Mouse (Mus musculus) megakaryocyte, adult 5-6 weeks (primary cell): ENCODE data around the gene Cd52. TPM values are rescaled to one million over a fixed set of nuclear protein-coding genes. Genes with fewer than 3 reads are reported as not detected.
"Not testable (repeated sequence)": the region's sequence is repeated elsewhere in the genome, so short reads cannot be mapped to it uniquely, and the experiment has no call there.

ENCODE experiments used
- ATAC-seq: 2 replicates; pipeline ENCODE4 v1.8.0; 2016; ENCODE audit warnings: mild to moderate bottlenecking, inconsistent platforms; ENCODE audit not compliant: poor library complexity, severe bottlenecking
- total RNA-seq, 2 experiments: library from RNA; stranded (forward) in 1 of 2; stranded (reverse) in 1 of 2; fragments of 153-499, 151-499 nt in 1 of 2; fragments of 221-1000, 200-1000 nt in 1 of 2; gene quantifications; 2 replicates each; pipeline versions ENCODE4 v1.2.3 to v1.2.4; 2015 to 2017

Gene Cd52
- total RNA-seq (2015) (2,426 and 2,524 TPM in 2 replicates), total RNA-seq (2017) (3,236 and 3,524 TPM in 2 replicates)

DNA sequence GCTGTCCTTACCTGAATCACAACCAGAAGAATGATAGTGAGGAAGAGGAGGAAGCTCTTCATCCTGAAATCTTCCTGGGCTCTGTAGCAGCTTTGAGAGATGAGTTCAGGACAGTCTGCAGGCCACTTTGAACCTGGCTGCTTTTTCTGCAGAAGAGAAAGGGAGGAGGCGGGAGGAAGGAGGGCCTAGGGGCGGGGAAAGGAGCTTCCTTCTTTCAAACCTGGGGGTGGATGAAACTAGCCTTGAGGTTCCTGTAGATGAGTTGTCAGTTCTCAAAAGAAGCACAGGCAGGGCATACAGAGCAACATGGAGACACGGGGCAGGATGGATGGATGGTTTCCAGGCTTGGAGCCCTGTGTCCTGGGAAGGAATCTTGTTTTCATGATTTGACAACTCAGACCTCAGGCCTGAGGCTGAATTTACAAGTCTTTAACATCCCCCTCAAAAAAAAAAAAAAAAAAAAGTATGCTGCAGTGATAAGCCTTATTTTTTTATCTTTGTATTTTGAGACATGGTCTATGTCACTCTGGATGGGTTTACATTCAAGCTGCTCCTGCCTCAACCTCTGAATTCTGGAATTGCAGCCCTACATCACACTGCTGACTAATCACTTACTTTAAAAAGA is at the start of gene Cd52:
TSS of gene Cd52 (minus strand) at position 160 of the 625 bp plus-strand sequence.
- peak; percentile 53 for ATAC-seq

DNA sequence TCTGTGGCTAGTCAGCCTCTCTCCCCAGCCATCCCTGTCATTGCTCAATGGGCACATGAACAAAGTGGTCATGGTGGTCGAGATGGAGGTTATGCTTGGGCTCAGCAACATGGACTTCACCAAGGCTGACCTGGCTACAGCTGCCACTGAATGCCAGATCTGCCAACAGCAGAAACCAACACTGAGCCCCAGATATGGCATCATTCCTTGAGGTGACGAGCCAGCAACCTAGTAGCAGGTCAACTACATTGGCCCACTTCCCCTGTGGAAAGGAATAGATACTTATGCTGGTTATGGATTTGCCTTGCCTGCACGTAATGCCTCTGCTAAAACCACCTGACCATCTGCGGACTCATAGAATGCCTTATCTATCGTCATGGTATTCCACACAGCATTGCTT is 49.4 kb upstream of the Cd52 start:
- not testable (repeated sequence) for ATAC-seq

DNA sequence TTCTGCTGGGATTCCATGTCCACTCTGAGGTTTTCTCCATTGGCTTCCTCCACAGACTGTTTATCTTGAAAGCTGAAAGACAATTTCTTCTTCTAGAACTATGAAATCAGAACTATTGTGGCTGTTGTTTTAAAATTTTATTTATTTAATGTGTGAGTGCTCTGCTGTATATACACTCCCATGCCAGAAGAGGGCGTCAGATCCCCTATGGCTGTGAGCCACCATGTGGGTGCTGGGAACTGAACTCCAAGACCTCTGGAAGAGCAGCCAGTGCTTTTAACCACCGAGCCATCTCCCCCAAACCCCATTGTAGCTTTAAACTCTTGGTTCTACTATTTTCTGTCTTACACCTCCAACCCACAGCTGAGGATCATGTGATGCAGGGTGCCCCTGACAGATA is 44.0 kb upstream of the Cd52 start:
- no peak for ATAC-seq

DNA sequence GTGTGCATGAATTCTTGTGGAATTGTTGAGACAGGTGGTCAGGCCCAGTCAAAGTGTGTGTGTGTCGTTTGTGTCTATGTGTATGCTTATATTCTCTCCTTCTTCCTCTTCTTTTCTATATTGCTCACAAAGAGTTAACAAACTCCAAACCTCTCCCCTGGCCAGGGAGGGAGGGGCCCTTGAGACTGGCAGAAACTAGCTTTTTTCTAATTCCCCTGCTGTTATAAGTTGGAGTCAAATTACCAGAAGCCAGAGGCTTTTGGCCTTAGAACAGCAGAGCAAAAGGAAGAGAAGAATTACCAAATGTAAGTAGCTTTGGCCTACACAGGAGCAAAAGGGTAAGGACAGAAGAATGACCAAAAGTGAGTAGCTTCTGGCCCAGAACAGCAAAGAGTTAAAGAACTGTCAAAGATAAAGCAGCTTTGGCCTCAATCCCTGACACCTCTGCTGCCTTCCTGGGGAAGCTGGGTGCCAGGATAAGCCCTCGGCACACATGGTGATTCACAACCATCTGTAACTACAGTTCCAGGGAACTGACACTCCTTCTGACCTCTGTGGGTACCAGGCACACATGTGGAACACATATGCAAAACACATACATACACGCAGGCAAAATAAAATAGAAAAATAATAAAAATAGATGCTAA is 41.5 kb upstream of the Cd52 start:
- no peak for ATAC-seq

DNA sequence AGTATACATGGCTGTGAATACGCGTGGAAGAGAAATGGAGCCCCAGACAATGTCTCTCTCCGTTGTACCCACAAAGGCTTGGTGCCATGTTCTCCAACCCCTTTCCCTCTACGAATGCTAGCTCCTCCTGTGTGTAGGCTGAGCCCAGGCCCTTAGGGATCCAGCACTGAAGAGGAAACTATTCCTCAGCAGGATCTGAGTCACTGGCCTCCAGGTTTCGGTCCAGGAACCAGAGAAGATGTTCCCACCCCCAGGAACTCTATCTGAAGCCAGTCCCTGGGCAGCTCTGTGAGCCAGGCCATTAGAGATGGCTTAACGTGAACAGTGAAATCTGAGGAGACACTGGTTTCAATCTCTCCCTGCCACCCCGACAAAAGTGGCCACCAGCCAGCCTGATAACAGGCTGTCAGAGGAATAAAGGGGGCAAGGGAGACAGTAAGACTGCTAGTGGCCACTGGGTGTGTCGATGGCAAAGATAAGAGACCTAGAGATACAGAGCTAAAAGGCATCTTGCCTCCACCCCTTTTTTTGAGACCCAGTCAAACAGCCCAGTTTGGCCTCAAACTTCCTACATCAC is 37.7 kb upstream of the Cd52 start:
- ATAC-seq = no peak

DNA sequence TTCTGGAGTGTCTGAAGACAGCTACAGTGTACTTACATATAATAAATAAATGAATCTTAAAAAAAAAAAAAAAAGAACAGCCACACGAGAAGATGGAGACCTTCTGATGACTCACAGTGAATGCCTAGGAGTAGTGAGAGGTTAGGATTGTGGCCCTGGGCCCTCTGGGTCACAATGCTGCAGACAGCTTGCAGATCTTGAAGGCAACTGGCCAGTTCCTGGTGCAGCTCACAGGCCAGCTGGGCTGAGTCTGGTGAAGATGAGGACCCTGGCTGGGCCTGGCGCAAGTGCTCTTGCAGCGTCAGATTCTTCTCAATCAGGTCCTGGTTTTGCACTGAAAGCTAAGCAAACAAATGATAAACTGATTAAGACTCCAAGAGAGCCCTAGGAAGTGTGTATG is 37.2 kb upstream of the Cd52 start:
- no peak for ATAC-seq

DNA sequence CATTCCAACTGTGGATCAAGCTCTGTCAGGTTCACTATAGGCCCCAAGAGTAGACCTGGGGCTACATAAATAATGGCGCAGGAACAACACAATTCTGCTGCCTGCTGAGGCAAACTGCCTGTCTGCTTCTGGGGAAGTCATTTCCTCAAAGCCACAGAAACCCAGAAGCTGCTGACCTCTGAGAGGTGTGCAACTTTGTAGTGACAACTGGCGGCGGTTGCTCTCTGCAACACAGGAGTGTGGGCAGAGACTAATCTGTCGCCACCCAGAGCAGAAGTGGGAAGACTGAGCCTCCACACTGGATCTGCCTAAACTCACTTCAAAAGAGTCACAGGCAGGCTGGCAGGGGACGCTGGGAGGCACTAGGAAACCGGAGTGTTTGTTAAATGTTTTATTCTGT is 34.6 kb upstream of the Cd52 start:
- peak; percentile 58 for ATAC-seq

DNA sequence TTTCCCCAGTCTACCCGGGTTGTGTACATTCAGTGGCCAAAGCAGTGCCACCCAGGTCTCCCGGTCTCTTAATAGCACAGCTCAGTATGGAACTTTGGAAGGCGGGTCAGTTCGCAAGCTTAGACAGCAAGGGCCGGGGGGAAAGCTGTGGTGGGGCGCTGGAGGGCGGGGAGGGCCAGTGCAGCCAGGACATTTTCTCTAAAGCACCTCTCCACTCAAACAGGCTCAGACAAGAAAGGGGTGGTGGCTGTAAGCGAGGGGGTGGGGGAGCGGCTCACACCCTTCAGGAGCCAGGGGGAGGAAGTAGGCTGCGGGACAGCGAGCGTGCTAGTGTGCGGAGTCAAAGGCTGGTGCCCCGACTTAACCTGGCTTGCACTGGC is 34.1 kb upstream of the Cd52 start:
- peak; percentile 52 for ATAC-seq

DNA sequence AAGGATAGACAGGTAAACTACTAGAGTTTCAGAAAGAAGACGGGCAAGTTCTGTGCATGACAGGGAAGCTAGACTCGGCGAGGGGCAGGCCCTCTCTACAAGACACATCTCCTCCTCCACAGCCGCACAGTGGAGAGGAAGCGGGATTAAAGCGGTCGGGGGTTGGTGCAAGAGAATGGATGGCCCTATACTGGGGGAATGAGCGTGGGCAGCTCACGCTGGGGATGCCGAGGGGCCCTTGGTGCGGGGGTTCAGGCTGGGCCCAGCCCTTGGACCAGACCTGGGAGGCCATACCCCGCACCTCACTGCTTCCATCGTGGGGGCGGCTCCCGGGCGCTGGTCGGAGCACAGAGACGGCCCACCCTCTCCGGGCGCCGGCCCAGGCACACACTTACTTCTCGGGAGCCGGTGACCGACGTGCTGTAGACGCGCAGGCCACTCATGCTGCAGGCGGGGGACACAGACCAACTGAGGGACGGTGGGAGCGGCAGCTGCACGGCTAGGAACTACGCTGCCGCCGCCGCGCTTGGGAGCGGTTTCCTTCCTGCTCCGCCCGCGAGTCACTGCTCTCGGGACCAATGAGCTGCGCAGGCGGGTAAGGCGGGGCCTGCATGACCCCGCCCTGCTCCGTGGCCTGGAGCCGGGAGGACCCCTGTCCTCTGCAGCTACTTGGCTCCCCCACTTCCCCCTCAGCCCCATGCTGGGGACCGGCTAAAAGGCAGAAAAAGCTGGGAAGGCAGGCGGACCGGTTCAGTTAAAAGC is 33.5 kb upstream of the Cd52 start, which contains the start of gene Sh3bgrl3:
TSS of gene Sh3bgrl3 (minus strand) at position 569 of the 762 bp plus-strand sequence.
- ATAC-seq = peak; percentile 76

DNA sequence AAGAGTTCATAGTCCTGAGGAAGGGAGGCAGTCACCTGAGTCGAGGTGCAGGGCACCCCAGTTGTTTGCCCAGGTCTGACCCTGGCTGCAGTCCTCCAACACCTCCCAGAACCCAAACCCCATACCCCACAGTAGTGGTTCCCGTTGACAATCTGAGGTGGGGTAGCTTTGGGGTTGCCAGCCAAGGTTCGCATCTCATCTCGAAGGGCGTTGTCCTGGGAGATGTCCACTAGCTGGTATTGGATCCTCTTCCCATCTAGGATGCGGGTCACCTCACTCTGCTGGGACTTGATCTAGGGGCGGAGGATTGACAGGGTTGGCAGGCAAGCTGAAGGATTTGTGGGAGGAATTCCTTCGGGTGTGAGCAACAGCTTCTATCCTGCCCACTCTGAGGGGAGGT is 32.9 kb upstream of the Cd52 start:
- no peak for ATAC-seq

DNA sequence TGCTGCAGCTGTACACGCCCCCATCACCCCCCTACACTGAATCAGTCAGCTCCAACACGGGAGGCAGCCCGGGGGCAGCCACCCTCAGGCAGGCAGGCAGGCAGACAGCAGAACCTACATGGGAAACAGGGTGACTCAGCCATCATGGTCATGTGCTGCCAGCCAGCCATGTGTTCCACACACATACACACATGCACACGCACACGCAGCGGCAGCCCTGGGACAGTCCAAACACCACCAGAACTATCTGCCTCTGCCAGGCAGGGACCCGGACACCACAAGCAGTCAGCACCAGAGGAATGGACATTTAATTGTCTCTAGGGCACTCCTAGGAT is 32.2 kb upstream of the Cd52 start:
- ATAC-seq = no peak

DNA sequence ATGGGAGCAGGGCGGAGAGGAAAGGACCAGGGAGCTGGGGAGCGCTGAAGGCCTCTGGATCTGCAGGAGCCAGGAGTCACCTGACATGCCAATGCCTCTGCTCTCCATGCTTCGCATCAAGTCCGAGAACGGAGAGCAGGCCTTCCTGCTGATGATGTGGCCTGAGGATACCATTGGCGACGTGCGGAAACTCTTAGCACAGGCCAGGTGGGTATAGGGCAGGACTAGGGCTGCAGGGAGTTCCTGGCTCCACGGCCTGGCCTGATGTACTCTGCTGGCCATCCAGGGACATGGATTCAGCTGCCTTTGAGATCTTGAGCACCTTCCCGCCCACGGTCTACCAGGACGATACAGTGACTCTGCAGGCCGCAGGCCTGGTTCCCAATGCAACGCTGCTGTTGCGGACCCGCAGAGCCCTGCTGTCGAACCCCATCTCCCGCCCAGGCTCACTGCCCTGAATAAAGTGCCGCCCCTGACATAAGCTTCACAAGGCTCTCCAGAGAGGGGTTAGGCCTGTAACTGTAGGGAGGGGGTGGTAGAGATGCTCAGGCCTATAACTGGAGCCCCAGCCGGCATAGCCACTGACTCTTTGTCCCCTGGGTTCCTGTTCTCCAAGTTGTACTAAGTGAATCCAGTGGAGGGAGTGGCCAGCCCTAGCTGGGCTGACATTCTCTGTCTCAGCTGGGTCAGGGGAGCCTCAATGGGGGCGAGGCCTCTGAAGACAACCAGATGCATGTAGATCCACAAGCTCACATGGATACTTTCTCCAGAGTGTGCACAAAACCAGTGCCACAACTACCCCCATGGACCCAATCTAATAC is 31.6 kb upstream of the Cd52 start:
- no peak for ATAC-seq

DNA sequence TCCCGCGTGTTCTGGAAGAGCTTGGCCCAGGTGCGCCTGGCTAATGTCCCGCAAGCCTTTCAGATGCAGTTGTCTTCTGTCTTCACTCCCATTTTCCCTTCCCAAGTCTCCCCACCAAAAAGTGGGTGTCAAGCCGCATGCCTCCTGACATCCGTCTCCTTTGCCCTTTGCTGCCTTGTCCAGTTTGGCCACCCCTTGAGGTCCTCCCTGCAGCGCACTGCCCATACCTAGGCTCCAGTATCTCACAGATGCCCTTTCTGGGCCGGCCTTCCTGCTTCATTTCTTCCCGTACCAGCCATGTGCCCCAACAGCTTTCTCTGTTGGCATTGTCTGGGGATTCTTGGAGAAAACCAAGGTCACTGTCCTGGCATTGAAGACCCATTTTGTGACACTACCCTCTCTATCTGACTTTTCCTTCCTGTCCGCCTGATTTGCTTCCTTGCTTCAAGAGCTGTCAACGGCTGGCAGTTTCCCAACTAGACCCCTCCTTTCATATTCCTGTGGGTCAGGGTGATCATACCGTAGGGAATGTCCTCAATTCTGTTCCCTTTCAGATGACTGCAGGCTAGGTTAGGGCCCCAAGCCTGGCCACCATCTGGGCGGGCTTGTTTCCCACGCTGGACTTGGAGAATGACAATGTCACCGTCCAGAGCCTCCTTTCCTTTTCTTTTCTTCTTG is 30.6 kb upstream of the Cd52 start:
- no peak for ATAC-seq

DNA sequence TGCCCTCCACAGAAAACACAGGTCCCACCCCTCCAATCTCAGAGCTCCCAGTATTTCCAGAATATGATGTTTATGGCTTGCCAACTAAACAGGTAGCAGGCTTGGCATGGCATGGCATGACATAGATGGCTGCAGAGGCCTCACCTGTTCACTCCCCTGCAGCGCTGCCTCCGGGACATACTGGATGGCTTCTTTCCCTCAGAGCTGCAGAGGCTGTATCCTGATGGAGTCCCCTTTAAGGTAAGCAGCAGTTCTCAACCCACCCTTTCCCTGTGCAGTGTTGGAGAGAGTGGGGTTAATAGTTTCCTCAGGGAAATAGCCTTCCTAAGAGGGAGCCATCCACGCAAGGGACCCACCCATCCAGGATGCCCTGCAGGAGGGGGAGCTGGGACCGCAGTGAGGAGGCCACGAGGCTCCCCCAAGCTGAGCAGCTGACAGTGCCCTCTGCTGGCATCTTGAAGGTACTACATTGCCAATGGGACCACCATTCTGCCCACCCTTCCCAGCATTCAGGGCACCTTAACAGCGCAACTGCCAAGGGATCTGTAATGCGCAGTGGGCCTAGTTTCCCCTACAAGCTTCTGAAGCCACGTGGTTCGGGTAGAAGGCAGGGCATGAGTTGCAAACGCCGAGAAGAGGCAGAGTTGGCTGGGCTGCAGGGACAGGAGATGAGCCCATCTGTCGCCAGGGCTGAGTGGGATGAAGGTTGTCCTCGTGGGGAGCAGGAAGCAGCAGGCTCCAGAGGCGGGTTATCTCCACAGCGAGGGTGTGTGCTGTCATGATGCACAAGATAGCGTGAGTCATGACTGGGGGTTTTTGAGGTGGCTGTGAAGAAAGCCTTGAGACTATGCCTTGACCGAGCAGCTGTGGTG is 29.0 kb upstream of the Cd52 start:
- ATAC-seq = peak; percentile 43

DNA sequence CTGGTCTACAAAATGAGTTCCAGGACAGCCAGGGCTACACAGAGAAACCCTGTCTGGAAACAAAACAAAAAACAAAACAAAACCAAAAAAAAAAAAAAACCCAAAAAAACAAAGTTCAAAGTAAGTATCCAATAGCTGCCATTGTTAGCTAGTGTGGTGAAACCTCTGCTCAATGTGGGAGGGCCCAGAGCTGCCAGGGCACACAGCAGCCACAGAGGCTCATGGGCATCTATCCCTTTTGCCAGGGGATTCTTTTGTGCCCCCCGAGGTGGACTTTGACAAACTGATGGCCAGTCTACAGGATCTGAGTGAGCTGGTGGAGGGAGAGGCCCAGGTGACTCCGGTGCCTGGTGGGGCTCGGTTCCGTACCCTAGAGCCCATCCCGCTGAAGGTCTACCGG is 28.3 kb upstream of the Cd52 start:
- ATAC-seq = no peak

DNA sequence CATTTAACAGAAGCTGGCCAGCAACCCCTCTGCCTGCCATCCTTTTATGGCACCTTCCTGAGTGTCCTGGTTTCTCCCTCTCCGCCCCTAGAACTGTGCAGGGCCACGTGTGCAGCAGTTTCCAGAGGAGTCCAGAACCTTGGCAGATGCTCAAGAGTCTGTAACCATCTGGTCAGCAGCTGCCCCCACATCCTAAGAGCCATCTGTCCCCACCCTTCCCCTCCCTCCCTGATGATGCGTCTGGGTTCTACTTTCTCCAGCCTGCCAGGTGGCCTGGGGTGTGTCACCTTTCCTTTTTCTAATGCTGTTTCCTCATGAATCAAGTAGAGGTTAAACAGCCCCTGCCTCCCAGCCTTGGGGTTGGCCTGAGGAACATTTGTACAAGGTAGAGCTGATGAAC is 27.4 kb upstream of the Cd52 start:
- no peak for ATAC-seq

DNA sequence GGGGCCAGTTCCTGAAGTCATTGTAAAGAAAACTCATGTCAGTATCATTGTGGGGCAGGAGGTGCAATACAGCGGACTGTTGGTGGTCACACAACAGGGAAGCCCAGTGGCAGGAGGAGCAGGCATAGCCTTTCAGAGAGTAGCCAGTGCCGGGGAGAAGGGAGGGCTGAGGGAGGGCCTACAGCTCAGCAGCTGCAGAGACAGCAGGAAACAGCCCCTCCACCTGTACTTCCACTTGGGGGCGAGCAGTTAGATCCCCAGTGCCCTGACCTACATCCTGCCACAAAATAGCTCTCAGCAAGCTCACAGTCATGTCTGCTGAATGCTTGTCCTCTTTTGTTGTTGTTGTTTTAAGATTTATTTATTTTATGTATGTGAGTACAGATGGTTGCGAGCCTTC is 26.7 kb upstream of the Cd52 start:
- ATAC-seq = no peak

DNA sequence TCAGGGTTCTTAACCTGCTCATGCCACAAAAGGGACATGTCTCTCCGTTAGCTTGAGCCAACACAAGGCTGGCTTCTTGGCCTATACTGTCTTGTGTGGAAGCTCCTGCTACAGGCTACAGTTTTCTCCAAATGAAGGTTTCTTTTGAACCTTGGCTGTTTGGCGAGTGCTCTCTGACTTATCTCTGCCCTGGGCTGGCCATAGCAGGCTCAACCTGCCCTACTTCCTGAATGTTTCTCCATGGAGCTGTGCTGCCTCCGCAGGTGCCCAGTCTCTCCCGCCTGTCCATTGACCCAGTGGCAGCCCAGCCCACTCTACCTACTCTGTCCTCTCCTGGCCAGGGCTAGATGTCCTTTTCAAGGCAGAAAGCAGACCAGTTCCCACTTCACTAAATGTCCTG is 26.0 kb upstream of the Cd52 start:
- ATAC-seq = no peak

DNA sequence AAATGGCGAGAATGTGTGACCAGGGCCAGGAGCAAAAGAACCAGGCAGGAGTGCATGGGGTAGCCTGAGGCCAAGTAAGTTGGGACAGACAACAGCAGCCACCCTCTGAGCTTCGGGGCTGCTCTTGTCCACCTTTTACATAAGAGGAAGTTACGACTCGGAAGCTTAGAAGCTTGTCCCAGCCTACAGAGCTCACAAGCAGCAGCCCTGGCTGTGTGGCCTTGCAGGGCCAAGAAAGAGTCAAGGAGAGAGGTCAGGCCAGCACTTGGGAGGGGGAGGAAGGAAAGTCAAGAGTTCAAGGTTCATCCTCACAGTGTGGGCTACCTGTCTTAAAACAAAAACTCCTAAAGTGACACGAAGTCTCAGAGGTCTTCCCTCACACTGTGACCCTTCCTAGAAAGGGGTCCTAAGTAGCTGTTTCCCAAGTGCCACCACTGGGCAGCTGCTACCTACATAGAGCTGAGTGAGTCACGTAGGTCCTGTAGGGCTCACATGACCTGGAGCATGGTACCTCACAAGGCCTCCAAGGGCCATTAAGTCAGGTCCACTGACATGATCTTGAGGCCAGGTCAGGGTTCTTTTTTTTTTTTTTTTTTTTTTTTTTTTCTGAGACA is 25.4 kb upstream of the Cd52 start:
- ATAC-seq = peak; percentile 27
